Mouse (Mus musculus) heart, embryonic 10.5 days (tissue): Measurements from ENCODE around the gene Glo1. TPM values are rescaled to one million over a fixed set of nuclear protein-coding genes. Genes with fewer than 3 reads are reported as not detected.

Experiments used
- DNase-seq: peaks from one replicate; pipeline ENCODE4 v3.0.0-alpha.2; 2017; ENCODE audit warnings: low spot score
- H3K27ac ChIP-seq: fragments of 300-500 bp; sonication (generic); 2 replicates; pipeline ENCODE4 v1.5.1; 2016; ENCODE audit warnings: mild to moderate bottlenecking
- H3K27me3 ChIP-seq: fragments of 300-500 bp; sonication (generic); 2 replicates; pipeline ENCODE4 v1.6.1; 2016; ENCODE audit warnings: mild to moderate bottlenecking; ENCODE audit not compliant: poor library complexity, insufficient read depth, severe bottlenecking
- H3K36me3 ChIP-seq: fragments of 300-500 bp; sonication (generic); 2 replicates; pipeline ENCODE4 v1.6.1; 2016; ENCODE audit warnings: mild to moderate bottlenecking, moderate library complexity
- H3K4me1 ChIP-seq: fragments of 300-500 bp; sonication (generic); 2 replicates; pipeline ENCODE4 v1.6.1; 2016; ENCODE audit warnings: mild to moderate bottlenecking
- H3K4me3 ChIP-seq: fragments of 300-500 bp; sonication (generic); 2 replicates; pipeline ENCODE4 v1.5.1; 2016; ENCODE audit warnings: mild to moderate bottlenecking, moderate library complexity
- H3K9me3 ChIP-seq: fragments of 300-500 bp; sonication (generic); 2 replicates; pipeline ENCODE4 v1.6.1; 2016; ENCODE audit warnings: mild to moderate bottlenecking, moderate library complexity
- WGBS: fragments of 180-500 bp; shearing (Covaris S2); methylation state at CpG from one replicate; pipeline ENCODE4 v1.1.7; 2016; 5-methylcytosine and 5-hydroxymethylcytosine counted together
- polyA plus RNA-seq: library from polyadenylated mRNA; unstranded; fragments of >200 nt; fragmentation: Nextera tagmentation; extraction: Ambion mirVana; gene quantifications from 2 replicates; pipeline ENCODE4 v1.2.1, GENCODE M21; 2016

The Glo1 gene
- polyA plus RNA-seq, 1 experiment from 2014 or later: 219 TPM

DNA sequence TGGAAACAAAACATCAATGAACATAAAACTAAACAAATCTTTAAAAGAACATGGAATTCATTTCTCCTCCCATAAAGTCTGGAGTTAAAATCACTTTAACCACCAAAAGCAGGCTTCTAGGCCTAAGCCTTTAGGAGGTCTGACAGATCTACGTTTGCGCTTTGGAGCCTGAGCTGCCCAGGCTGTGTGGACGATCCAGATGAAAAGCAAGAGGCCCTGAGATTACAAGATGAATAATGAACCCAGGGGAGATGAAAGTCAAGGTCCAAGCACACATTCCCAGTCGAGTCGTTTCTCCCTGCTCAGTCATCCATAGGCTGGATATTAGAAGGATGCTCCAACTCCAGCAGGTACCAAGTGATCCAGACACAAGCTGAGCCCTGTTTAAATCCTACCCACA lies 90.0 kb downstream of the Glo1 start:
- H3K4me1 ChIP-seq: peaks cover 25% of the 10 kb centered on the region
- no peaks in the 10 kb centered on the region for H3K36me3 ChIP-seq
- DNase-seq: no peak
- no peak overlapping the region for H3K4me3 ChIP-seq
- H3K27me3 ChIP-seq: no peaks in the 10 kb centered on the region
- H3K9me3 ChIP-seq: no peaks in the 10 kb centered on the region
- H3K27ac ChIP-seq: no peak overlapping the region
- WGBS: 78% methylated on average over 5 of the region's 5 CpGs

Other genes starting within 250 kb of the Glo1 start
- gene Btbd9, start 50.4 kb downstream of the Glo1 start, polyA plus RNA-seq: 47.7 and 59.8 TPM in 2 replicates
- 3.0 and 3.4 TPM in 2 replicates for gene Dnah8, start 2.5 kb downstream of the Glo1 start, polyA plus RNA-seq